Mouse (Mus musculus) thymus, adult 2 months (tissue): ENCODE results near the gene Cyp1b1. TPM values are rescaled to one million over a fixed set of nuclear protein-coding genes. Genes with fewer than 3 reads are reported as not detected.

Source experiments
- DNase-seq: peaks from one replicate; pipeline ENCODE4 v3.0.0; 2021
- H3K27ac ChIP-seq: fragments of 200-500 bp; 2 replicates; pipeline ENCODE4 v1.5.1; 2012; ENCODE audit warnings: low read length, control low read depth; ENCODE audit not compliant: control insufficient read depth, insufficient read depth
- H3K27me3 ChIP-seq: fragments of 200-500 bp; 2 replicates; pipeline ENCODE4 v1.6.1; 2012; ENCODE audit warnings: mild to moderate bottlenecking, low read length, moderate library complexity, mixed read lengths; ENCODE audit not compliant: control insufficient read depth, insufficient read depth
- H3K36me3 ChIP-seq: fragments of 200-500 bp; 2 replicates; pipeline ENCODE4 v1.6.1; 2012; ENCODE audit warnings: mild to moderate bottlenecking, low read length, moderate library complexity; ENCODE audit not compliant: control insufficient read depth, insufficient read depth
- H3K4me1 ChIP-seq: fragments of 200-500 bp; replicated peaks from 2 replicates; pipeline ENCODE4 v1.6.1; 2012; ENCODE audit warnings: low read length; ENCODE audit not compliant: control insufficient read depth, insufficient read depth
- H3K4me3 ChIP-seq: fragments of 200-500 bp; 2 replicates; pipeline ENCODE4 v1.5.1; 2012; ENCODE audit warnings: mild to moderate bottlenecking, low read length, control low read depth, moderate library complexity; ENCODE audit not compliant: control insufficient read depth, insufficient read depth
- CTCF ChIP-seq: fragments of 200-500 bp; IDR thresholded peaks from 2 replicates; pipeline ENCODE4 v1.5.1; 2012; ENCODE audit warnings: mild to moderate bottlenecking, control low read depth, low read length, moderate library complexity, borderline replicate concordance; ENCODE audit not compliant: control insufficient read depth, poor library complexity, insufficient read depth; ENCODE audit errors: extremely low read depth
- POLR2A ChIP-seq: fragments of 200-500 bp; IDR thresholded peaks from 2 replicates; pipeline ENCODE4 v1.6.1; 2012; ENCODE audit warnings: mild to moderate bottlenecking, low read length, control low read depth, moderate library complexity; ENCODE audit not compliant: control insufficient read depth, poor library complexity, insufficient read depth; ENCODE audit errors: extremely low read depth
- WGBS: fragments of 180-500 bp; shearing (Covaris S2); methylation state at CpG from one replicate; pipeline ENCODE4 v1.1.7; 2018; 5-methylcytosine and 5-hydroxymethylcytosine counted together
- polyA plus RNA-seq: library from polyadenylated mRNA; depleted of rRNA; stranded (reverse); fragments of >200 nt; gene quantifications from 2 replicates; pipeline ENCODE4 v1.2.3, GENCODE M21; 2012

Gene Cyp1b1
- polyA plus RNA-seq, 1 experiment: 14.1 TPM

DNA sequence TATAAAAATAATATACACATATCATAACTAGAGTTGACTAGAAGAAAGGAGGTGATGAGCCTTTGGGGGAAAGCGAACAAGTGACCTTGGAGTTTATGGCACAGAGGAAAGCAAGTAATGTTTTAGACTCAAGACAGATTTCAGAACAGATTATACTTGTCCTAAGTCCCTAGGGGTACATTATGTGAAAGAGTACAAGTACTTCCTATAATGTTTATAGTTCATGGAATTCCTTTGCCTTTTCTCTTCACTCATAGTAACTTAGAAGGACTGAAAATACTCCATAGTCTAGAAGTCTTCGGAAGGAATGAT, 50.8 kb downstream of the Cyp1b1 start:
- 98% methylated on average over 2 of the region's 2 CpGs for WGBS
- Histone ChIP-seq H3K4me1 (no peaks in the 10 kb centered on the region), H3K27me3 (no peaks in the 10 kb centered on the region), H3K27ac (no peak overlapping the region), H3K4me3 (no peak overlapping the region), H3K36me3 (no peaks in the 10 kb centered on the region)
- no peak for DNase-seq
- no peak for TF ChIP-seq CTCF
- TF ChIP-seq POLR2A: no peak

DNA sequence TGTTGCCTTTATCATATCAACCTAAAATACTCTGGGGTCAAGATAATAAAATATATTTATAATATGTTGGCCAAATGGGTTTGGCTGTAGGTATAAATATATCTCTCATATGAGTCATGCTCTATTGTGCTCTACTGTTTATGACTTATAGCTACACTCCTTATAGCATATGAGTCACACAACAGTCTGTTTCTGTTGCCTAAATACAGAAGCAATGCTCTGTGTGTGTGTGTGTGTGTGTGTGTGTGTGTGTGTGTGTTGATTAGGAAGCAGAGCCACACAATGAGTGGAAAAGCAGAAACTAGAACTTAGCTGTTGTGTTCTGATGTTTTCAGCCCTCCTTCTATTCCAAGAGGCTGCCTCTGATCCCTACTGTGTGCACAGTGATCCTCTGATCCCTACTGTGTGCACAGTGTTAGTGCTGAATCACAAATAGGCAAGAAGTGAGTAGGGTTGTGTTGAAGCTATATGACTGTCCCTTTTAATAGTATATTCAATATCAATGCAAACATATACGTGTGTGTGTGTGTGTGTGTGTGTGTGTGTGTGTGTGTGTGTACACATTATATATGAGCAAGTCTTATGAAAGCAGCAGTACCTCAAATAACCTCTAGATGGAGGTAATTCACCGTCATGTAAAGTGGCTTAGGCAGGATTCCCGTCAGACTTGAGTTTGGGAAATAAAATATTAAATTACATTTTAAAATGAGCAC, 51.3 kb downstream of the Cyp1b1 start:
- no peak overlapping the region for H3K27ac ChIP-seq
- H3K36me3 ChIP-seq: no peaks in the 10 kb centered on the region
- H3K4me1 ChIP-seq: no peaks in the 10 kb centered on the region
- H3K4me3 ChIP-seq: no peak overlapping the region
- no peak for TF ChIP-seq CTCF
- no peak for TF ChIP-seq POLR2A
- H3K27me3 ChIP-seq: no peaks in the 10 kb centered on the region
- no peak for DNase-seq
- 49% methylated on average over 3 of the region's 3 CpGs for WGBS

DNA sequence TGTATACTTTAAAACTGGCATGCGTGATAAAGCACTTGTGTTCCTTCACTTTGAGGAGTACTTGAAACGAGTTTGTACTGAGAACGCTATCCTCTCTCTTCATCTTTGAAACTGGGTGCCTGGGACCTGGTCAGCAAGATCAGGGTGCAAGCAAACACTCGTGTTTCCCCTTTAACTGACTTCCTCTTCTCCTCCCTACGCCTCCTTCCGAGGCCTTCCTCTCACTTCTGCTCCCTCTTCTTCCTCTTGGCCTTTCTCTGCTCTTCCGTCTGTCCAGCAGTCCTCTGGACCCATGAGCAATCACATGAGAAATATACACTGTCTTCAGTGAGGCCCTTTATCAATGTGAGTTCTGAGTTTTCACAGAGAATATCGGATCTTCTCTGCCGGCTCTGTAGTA, 53.0 kb downstream of the Cyp1b1 start:
- TF ChIP-seq POLR2A (no peak), CTCF (no peak)
- WGBS: 82% methylated on average over 9 of the region's 9 CpGs
- Histone ChIP-seq H3K27me3 (no peaks in the 10 kb centered on the region), H3K4me1 (no peaks in the 10 kb centered on the region), H3K36me3 (no peaks in the 10 kb centered on the region), H3K4me3 (no peak overlapping the region), H3K27ac (no peak overlapping the region)
- DNase-seq: no peak

DNA sequence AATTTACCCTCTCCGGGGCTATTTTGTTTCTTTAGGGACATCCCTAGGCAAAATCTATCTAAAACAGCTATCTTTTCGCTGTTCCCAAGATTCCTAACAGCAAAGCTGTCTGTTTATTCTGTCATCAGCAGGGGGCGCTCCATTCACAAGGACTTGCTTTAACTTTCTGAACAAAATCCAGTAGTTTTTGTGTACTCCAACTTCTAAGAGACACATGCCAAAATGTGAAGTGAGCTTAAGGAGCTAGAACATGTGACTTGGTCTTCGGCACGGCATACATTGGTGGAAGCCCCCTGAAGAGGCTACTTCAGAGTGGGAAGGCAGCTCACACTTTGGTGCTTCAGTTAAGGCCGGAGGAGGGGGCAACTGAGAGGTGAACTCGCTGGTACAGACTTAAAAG, 53.5 kb downstream of the Cyp1b1 start:
- DNase-seq: peak; percentile 63
- Histone ChIP-seq H3K4me3 (no peak overlapping the region), H3K27ac (no peak overlapping the region), H3K36me3 (no peaks in the 10 kb centered on the region), H3K4me1 (no peaks in the 10 kb centered on the region), H3K27me3 (no peaks in the 10 kb centered on the region; the same call in 1 of the 2 replicates)
- WGBS: 63% methylated on average over 7 of the region's 7 CpGs
- no peak for TF ChIP-seq POLR2A
- TF ChIP-seq CTCF: no peak

DNA sequence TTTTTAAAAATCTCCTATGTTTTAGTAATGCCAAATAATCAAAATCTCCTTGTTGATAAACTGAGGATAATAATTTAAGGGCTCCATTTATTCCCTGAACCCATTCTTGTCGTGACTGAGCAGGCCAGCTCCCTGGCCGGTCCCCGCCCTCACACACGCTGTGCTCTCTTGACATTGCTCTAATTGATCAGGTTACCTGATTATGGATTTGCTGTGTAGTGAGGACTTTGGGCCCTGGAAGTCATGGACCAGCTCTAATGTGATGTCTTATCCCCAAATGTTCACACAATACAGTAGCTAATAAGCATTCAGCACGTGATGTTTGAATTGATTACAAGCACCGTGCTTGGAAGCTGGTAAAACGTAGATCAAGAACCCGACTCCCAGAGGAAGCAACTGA, 56.0 kb downstream of the Cyp1b1 start:
- H3K4me3 ChIP-seq: no peak overlapping the region
- WGBS: 93% methylated on average over 8 of the region's 8 CpGs
- H3K36me3 ChIP-seq: no peaks in the 10 kb centered on the region
- no peak for DNase-seq
- no peak overlapping the region for H3K27ac ChIP-seq
- no peak for TF ChIP-seq CTCF
- no peak for TF ChIP-seq POLR2A
- H3K27me3 ChIP-seq: no peaks in the 10 kb centered on the region; the same call in 1 of the 2 replicates
- no peaks in the 10 kb centered on the region for H3K4me1 ChIP-seq

DNA sequence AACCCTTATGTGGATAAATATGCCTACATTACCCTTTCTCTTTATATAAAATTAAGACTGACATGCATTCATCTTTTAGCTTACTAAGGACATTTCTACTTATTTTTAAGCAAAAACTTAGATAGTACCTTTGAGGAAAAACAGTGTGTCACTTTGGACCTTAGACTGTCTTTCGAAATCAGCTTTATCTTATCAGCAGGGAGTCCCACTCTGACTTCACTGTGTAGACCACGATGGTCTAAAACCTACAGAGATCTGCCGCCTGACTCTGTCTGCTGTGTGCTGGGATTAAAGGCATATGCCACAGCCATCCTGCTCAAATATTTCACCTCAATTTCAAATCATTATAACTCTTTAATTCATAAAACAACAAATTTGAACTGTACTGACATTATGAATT, 56.4 kb downstream of the Cyp1b1 start:
- Histone ChIP-seq H3K36me3 (no peaks in the 10 kb centered on the region), H3K4me1 (no peaks in the 10 kb centered on the region), H3K27me3 (no peaks in the 10 kb centered on the region; the same call in 1 of the 2 replicates), H3K27ac (no peak overlapping the region), H3K4me3 (no peak overlapping the region)
- no peak for TF ChIP-seq POLR2A
- TF ChIP-seq CTCF: no peak
- WGBS: 84% methylated on average over 3 of the region's 3 CpGs
- DNase-seq: no peak

DNA sequence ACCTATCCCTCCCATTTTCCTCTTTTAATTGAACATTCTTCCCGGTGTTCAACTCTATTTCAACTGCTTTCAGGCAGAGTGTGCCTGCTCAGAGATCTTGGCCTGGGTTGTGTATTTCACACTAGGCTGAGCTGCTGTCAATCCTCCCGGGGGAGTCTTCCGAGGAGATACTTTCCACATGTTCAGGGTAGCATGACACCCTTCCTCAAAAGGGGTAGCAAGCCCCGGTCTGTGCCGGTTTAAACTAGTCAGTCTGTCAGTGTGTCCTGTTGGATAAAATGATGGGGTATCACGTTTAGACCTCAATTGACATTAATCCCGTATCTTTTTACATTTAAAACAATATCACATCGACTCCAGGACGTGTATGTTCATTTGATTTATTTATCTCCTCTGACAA, 57.1 kb downstream of the Cyp1b1 start:
- H3K27ac ChIP-seq: no peak overlapping the region
- TF ChIP-seq POLR2A (no peak), CTCF (no peak)
- no peak for DNase-seq
- no peaks in the 10 kb centered on the region; the same call in 1 of the 2 replicates for H3K27me3 ChIP-seq
- H3K4me3 ChIP-seq: no peak overlapping the region
- no peaks in the 10 kb centered on the region for H3K4me1 ChIP-seq
- 93% methylated on average over 9 of the region's 9 CpGs for WGBS
- no peaks in the 10 kb centered on the region for H3K36me3 ChIP-seq

DNA sequence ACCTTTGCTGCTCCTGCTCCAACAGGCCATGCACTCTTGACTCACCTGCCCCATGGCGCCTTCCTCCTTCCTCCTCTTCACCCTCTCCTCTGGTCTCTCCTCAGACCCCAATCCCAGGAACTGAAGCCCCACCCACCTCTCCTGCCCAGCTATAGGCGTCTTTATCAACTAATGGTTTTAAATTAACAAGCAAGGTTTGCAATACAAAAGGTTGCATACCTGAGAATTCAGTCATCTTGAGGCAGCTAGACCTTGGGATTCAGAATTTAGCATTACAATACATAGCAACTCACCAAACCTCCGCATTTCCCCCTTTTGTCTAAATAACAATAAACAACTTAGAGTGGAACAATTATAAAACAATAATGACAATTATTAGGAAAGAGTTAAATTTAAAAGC, 60.7 kb downstream of the Cyp1b1 start:
- H3K27ac ChIP-seq: no peak overlapping the region
- 95% methylated on average over 3 of the region's 3 CpGs for WGBS
- H3K4me3 ChIP-seq: no peak overlapping the region
- no peaks in the 10 kb centered on the region; the same call in 1 of the 2 replicates for H3K27me3 ChIP-seq
- H3K4me1 ChIP-seq: no peaks in the 10 kb centered on the region
- no peak for TF ChIP-seq CTCF
- no peak for TF ChIP-seq POLR2A
- no peaks in the 10 kb centered on the region for H3K36me3 ChIP-seq
- no peak for DNase-seq
